Mouse (Mus musculus) bone marrow, adult 2 months (tissue): ENCODE measurements at regions not wholly inside any gene's neighbourhood (a gene's known extent, or its start where the extent isn't known, plus 50 kb on each side); places are given as distances from the start of the nearest gene placed in this dataset.

ENCODE experiments used
- H3K27ac ChIP-seq: fragments of 200-500 bp; 2 replicates; pipeline ENCODE4 v1.5.1; 2012; ENCODE audit warnings: low read depth, mild to moderate bottlenecking, control low read depth, inconsistent platforms, low read length; ENCODE audit not compliant: control insufficient read depth, poor library complexity, insufficient read depth
- H3K4me1 ChIP-seq: fragments of 200-500 bp; 2 replicates; pipeline ENCODE4 v1.6.1; 2011; ENCODE audit warnings: low read length; ENCODE audit not compliant: control insufficient read depth, insufficient read depth
- H3K4me3 ChIP-seq: fragments of 200-500 bp; replicated peaks from 2 replicates; pipeline ENCODE3; 2011; ENCODE audit warnings: mild to moderate bottlenecking, low read depth, low read length, control low read depth; ENCODE audit not compliant: control insufficient read depth
- CTCF ChIP-seq: fragments of 200-500 bp; IDR thresholded peaks from 2 replicates; pipeline ENCODE4 v1.5.1; 2011; ENCODE audit warnings: low read length, control low read depth; ENCODE audit not compliant: control insufficient read depth, insufficient read depth
- POLR2A ChIP-seq: fragments of 200-500 bp; IDR thresholded peaks from 2 replicates; pipeline ENCODE4 v1.6.1; 2011; ENCODE audit warnings: low read depth, mild to moderate bottlenecking, control low read depth, low read length, borderline replicate concordance; ENCODE audit not compliant: control insufficient read depth
- WGBS: fragments of 180-500 bp; shearing (Covaris S2); methylation state at CpG from one replicate; pipeline ENCODE4 v1.1.7; 2018; 5-methylcytosine and 5-hydroxymethylcytosine counted together

DNA sequence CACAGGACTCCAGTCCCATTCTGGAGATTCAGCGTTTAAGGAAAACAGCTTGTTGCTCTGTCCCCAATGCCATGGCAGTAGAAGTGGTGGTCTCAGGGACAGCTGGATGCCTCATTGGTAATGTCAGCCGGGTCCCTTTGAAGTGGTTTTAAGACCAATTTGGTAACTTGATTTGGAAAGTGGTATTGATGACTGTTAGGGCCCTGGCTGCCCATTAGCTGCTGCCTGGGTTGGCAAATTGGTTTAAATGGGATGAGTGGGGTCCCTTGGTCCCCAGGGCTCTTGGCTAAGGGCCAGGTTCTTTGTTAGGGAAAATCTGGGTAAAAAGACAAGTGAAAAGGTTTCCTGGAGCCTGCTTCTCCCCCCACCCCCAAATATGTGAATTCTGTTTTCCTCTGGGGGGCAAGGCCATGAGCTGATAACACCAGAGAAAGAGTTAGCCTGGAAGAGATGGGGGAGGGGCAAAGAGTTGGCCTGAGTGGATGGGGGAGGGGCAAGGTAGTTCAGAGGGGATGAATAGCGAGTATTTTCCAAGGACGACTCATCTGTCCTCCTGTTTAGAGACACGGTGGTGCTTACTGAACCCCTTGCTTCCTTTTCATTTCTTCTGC is 1224.6 kb upstream of the A1bg start:
- H3K27ac ChIP-seq: no peak overlapping the region
- WGBS: 84% methylated on average over 5 of the region's 5 CpGs
- H3K4me1 ChIP-seq: no peaks in the 10 kb centered on the region

DNA sequence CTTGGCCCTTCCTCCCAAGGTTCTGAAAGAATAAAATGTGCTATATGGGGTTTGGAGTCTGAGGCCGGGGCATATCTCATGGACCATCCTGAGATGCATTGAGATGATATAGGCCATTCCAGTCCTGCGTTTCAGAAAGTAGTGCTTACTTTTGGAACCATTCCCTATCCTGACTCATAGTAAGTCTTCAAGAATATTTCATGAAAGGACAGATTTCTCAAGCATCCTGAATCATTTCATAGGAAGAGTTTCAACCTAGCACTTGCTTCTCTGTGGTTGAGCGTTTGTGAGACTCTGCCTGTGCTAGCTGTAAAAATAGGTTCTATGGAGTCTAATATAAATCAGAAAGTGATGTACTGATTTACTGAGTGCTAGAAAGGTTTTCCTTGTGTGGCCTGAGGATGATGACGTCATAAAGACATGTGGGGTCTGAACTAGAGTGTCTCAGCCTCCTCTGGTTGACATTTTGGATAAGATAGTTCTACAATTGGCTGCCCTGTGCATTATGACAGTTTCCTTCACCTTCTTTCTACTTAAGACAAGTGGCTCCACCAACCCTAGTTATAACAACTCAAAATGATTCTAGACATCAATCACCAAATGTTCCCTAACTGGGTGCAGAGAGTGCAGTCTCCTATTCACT is 1223.0 kb upstream of the A1bg start:
- TF ChIP-seq CTCF (no peak), POLR2A (no peak)
- WGBS: 85% methylated on average over 4 of the region's 4 CpGs
- H3K4me3 ChIP-seq: no peak overlapping the region
- H3K4me1 ChIP-seq: no peaks in the 10 kb centered on the region
- H3K27ac ChIP-seq: no peak overlapping the region

More for the DNA sequence above, 1224.6 kb upstream of the A1bg start:
- no peak overlapping the region for H3K4me3 ChIP-seq
- no peak for TF ChIP-seq POLR2A
- TF ChIP-seq CTCF: no peak

DNA sequence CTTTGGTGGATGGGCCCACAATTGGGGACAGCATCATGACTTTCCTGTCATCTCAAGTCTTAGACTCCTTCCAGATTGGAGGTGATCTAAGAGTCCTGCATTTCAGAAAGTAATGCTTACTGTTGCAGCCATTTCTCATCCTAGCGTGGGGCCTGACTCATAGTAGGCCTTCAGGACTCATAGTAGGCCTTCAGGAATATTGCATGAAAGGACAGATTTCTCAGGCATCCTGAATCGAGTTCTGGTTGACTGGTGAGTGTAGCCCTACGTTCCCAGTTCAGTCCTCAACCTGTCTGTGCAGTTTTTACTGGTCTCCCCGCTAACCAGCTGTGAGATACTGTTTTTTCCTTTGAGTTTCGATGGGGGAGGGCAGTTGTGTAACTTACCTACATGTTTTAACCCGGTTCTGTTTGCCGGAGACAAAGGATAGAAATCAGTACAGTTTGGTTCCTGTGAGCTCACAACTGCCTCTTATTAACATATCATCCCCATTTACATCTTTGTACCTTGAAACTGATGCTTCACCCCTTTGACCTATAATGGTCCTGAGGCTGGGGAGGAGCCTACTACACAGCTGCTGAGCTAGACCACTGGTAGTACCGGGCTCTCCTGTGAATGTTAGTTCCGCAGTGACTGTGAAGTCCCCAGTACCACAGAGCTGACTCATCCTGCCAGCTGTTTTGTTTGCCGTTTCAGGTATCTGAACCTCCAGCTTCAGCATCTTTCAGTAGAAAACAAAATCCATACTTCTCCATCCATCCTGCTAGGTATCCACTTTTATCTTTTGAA is 1222.2 kb upstream of the A1bg start:
- Histone ChIP-seq H3K4me3 (no peak overlapping the region), H3K27ac (no peak overlapping the region), H3K4me1 (no peaks in the 10 kb centered on the region)
- no peak for TF ChIP-seq POLR2A
- WGBS: 82% methylated on average over 10 of the region's 10 CpGs

DNA sequence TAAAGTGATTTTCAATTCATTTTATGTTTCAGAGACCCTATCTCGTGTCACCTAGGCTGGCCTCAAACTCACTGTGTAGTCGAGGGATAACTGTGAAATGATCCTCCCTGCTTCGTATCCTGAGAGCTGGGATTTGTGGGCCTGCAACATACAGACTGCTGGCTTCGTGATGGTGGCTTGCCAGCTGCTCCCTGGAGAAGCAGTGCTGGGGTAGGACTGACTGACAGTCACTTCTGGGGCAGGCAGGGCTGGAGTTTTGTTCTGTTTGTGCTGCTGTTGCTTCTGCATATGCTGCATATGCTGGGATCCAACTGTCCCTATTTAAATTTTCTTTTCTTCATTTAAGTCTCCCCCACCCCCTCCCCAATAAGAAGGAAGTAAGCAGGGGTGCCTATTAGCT is 1217.0 kb upstream of the A1bg start:
- Histone ChIP-seq H3K4me3 (no peak overlapping the region), H3K4me1 (no peaks in the 10 kb centered on the region), H3K27ac (no peak overlapping the region)
- no peak for TF ChIP-seq POLR2A
- no peak for TF ChIP-seq CTCF
- WGBS: 81% methylated on average over 4 of the region's 4 CpGs

DNA sequence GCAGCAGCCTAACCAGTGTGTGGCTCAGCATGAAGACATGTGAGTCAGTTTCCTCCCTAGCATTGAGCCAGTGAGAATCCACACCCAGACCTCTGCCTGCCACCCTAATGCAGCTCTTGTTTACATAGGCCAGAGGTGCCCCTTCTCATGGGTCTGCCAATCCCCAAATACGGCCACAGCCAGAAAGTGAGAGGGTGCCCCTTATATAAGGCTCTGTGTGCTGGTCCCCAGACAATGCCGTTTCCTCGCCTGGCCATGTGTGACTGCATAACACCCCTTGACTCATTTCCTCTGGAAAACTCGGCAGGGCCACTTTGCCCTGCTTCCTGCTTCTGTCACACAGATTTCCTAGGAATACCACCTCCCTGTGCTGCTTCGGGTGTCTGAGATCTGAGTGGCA is 1216.4 kb upstream of the A1bg start:
- no peak for TF ChIP-seq POLR2A
- TF ChIP-seq CTCF: no peak
- no peaks in the 10 kb centered on the region for H3K4me1 ChIP-seq
- WGBS: 61% methylated on average over 5 of the region's 5 CpGs
- no peak overlapping the region for H3K27ac ChIP-seq
- H3K4me3 ChIP-seq: no peak overlapping the region

DNA sequence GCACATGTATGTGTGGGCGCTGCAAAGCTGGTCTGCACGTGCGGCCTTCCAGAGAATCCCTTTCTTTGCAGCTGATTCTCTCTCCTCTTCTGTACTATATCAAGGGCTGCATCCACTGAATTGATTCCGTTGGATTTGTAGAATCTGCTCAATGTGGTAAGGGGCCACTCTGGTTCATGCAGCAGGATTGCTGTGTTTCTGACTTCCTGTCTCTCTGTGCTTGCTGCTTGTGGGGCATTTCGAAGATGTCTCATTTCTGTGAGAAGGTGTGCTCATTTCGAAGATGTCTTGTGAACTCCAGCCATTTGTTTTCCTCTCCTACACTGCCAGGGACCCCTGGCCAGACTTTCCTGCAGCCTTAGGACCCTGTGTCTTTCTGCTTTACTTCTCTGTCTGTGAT is 1215.9 kb upstream of the A1bg start:
- Histone ChIP-seq H3K27ac (no peak overlapping the region), H3K4me3 (no peak overlapping the region), H3K4me1 (no peaks in the 10 kb centered on the region)
- TF ChIP-seq CTCF: no peak
- TF ChIP-seq POLR2A: no peak
- 81% methylated on average over 6 of the region's 6 CpGs for WGBS

DNA sequence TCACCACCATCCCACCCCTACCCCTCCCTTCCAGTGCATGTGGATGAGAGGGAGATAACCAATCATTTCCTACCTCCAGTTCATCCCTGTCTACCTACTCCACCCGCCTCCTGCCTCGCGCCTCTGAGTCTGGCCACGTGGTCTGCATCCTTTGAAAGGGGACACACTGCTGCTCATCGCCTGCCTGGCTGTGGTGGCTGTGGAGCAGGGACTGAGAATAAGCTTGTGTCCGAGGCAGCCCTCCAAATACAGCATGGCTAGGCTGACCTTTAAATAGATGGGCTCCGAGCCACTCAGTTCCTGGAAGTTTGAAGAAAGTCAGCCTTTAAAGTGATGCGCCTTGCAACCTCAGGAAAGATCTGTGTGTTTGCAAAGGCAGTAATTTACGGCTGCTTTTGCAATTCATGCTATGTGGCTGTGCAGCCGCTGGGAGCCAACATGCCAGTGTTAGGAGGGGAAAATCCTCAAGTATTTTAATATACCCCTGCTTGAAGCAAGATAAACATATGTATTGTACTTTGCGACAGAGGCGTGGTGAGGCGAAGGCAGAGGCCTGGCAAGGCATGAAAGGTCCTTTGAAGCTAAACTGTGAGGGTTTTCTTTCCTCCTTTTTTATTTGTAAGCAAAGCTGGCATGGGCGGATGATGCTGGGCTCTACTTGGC is 1214.3 kb upstream of the A1bg start:
- WGBS: 82% methylated on average over 14 of the region's 14 CpGs
- Histone ChIP-seq H3K27ac (no peak overlapping the region), H3K4me3 (no peak overlapping the region), H3K4me1 (no peaks in the 10 kb centered on the region)
- TF ChIP-seq POLR2A: no peak

DNA sequence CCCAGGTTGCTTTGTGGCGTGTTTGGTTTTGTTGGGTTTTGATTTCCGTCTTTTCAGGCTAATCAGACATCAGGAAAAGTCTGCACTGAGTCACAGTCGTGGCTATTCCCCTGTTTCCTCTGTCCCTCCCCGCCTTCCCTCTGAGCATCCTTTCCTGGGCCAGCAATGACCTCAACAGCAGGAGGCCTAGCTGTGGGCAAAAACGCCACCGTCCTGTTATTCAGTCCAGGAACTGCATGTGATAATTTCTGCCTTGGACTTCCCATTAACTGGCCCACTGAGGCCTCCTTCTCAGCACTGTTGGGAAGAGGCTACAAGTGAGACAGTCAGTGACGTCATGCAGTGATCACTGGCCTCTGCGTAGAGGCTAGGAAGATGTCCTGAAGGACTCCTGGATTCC is 1212.0 kb upstream of the A1bg start:
- no peaks in the 10 kb centered on the region; the same call in 1 of the 2 replicates for H3K4me1 ChIP-seq
- H3K27ac ChIP-seq: no peak overlapping the region

More for the DNA sequence above, 1212.0 kb upstream of the A1bg start:
- WGBS: 76% methylated on average over 8 of the region's 8 CpGs
- no peak overlapping the region for H3K4me3 ChIP-seq
- TF ChIP-seq POLR2A (no peak), CTCF (no peak)
